Mouse (Mus musculus) erythroblast, embryonic 14.5 days (primary cell): Measurements from ENCODE around the gene Cryz.

ENCODE experiments used
- GATA1 ChIP-seq: IDR thresholded peaks from 2 replicates; pipeline ENCODE4 v1.6.1; 2012; ENCODE audit warnings: low read length, inconsistent platforms, mixed read lengths
- TAL1 ChIP-seq: IDR thresholded peaks from 3 replicates; pipeline ENCODE4 v1.6.1; 2012; ENCODE audit warnings: low read length, inconsistent platforms, mixed read lengths

- TF ChIP-seq GATA1 (no peak), TAL1 (no peak)
These were observed 59.2 kb downstream of the Cryz start for GRCm38 (mm10) chr3:154655711-154656110.
